Mouse (Mus musculus) kidney, postnatal 4 days (tissue): ENCODE data around the gene Fgfr3.
A peak's percentile ranks its signal among the peaks of the same experiment; 100 is the strongest.

Source experiments
- DNase-seq, 2 experiments: peaks; one replicate each; pipeline ENCODE4 v3.0.0; 2021; ENCODE audit warnings: mixed read lengths in 2 of 2

The Fgfr3 gene

GRCm38 (mm10) chr5:33697947-33698512 is 23.4 kb upstream of the Fgfr3 start:
- DNase-seq: peak in 1 of 2 experiments; percentile 52

GRCm38 (mm10) chr5:33698669-33699068 is 22.8 kb upstream of the Fgfr3 start:
- DNase-seq: no peak

DNA sequence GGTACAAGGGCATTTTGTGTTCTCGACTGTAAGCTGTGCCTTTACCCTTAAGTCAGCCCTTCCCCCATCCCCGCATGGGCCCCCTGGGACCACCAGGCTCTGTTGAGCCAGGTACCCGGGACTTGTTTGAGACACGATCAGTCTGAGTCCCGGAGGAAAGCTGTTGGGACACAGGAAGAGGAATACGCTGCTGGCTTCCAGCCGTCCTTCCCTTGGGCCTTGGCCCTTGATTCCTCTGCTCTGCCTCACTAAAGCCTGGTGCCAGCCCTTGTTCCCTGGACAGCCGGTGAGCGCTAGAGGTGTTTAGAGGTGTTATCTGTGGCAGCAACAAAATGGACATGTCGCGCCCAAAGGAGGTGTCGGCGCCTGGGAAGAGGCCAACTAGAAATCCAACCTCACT is 21.5 kb upstream of the Fgfr3 start:
- DNase-seq: no peak

DNA sequence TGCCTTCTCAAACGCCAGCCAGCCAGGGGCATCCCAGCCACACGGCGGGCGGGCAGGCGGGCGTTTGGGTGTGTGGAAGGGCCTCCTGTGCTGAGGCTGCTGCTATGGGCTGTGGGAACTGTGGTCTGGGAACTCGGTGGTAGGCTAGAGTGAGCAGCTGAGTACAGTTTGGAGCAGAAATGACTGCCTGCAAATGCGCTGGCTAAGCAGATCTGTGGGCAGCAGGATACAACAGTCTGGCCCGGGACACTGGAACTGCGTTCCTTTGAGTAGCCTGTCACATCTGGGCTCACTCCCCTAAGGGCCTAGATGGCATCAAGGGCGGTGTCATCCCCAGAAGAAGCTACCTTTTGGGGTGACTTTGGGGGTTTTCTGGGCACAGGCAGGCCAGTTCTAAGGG is 19.6 kb upstream of the Fgfr3 start:
- DNase-seq: no peak

DNA sequence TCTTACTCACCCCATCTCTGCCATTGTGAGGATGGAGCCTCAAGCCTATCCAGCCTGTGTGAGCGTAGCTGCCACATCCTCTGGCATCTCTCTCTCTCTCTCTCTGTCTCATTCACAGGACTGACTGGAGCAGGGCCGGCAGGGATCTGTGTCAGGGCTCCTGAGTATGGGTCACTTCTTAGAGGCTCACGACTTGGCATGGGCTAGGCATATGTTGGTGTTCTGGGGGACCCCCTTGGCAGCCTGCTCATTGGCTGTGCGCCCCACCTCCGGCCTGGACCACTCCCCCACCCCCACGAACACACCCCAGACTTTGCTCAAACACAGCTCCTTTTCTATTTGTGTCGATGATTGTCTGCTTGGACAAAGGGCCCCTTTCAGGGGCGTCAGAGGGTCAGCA is 17.5 kb upstream of the Fgfr3 start:
- no peak for DNase-seq

GRCm38 (mm10) chr5:33704945-33705611 is 16.4 kb upstream of the Fgfr3 start:
- DNase-seq: peak; percentile 60 to 72

DNA sequence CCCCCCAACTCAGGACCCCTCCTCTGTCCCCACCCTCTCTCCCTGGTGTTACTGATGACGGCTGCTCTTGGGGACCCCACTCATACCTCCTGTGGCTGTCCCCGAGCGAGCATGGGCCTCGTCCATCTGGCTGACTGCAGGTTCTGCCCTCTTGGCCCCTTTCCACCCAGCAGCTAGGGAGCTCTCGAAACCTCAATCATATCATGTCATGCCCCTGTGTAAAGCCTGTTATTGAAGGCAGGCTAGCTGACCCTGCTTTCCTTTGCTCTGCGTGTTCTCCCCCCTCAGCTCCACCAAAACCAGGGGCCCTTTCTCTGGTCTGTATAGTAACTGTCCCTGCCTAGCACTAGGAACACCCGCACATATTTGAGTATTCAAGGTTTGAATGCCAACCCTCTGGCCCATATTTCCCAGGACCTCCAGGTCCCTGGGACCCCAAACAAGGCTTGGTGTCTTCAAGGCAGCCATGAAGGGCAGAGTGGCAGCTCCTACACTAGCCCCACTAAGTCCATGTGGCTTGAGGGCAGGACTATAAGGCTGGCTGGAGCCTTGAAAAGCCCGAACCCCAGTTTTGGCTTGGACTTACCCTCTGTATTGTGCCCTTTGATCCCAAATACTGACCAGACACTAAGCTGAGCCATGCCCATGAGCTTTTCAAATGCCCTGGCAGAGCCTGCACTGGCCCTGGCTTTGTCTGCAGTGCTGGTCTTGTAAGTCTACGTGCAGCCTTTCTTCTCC is 15.7 kb upstream of the Fgfr3 start:
- DNase-seq: peak in 1 of 2 experiments; percentile 53

- peak in 1 of 2 experiments; percentile 40 for DNase-seq
These were observed 15.2 kb upstream of the Fgfr3 start for GRCm38 (mm10) chr5:33706350-33706629.

DNA sequence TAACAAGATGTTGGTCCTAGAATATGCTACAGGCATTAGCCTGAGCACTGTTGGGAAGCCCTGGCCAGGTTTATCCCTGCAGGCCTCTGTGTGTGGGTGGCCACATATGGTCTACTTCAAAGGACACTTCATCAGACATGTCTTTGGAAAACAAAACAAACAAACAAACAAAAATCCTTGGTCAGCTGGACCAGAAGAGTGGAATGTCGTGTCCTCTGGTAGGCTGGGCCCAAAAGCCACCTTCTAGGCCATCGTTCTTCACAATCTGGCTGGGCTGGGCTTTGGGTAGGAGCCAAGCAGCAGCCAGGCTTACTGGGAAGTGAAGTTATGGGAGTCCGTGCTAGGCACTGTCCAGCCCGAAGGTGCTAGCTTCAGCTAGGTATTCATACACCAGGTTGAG is 14.3 kb upstream of the Fgfr3 start:
- DNase-seq: peak in 1 of 2 experiments; percentile 73

- peak; percentile 50 to 66 for DNase-seq
These were observed 12.4 kb upstream of the Fgfr3 start for GRCm38 (mm10) chr5:33709037-33709436.

DNA sequence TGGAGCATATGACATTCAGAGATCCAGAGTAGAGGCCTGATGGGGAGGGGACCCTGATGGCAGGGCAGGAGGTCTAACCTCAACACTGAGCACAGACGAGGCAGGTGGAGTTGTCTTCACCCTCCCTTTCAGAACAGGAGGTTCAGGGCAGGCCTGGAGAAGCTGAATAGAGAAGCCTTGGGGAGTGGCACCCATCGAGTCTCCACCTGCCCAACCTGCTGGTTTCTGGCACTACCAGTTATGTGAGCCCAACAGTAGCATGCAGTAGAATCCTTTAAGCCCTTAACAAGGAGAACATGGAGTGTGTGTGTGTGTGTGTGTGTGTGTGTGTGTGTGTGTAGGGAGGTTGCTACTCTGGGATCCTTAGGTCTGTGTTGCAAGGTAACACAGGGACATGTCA is 8.9 kb upstream of the Fgfr3 start:
- DNase-seq: no peak

GRCm38 (mm10) chr5:33715182-33715581 is 6.3 kb upstream of the Fgfr3 start:
- no peak for DNase-seq

DNA sequence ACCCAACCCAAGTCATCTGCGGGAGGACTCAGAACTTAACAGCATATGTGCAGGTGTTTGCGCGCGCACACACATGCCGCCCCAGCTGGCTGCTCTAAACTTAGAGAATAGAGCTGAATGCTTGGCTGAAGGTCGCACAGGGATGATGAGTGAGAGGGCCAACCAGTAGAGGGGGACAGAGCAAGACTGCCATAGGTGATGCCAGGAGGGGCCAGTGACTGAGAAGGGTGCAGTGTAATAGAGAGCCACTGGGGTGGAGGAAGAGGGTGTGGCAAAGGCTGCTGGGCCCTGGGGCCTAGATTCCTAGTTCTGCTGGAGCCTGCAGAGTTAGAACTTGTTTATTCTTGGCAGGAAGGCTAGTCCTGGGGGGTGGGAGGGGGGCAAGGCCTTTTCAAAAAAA is 5.0 kb upstream of the Fgfr3 start:
- peak in 1 of 2 experiments; percentile 52 for DNase-seq

- no peak for DNase-seq
These were observed 3.0 kb upstream of the Fgfr3 start for GRCm38 (mm10) chr5:33718460-33718859.

DNA sequence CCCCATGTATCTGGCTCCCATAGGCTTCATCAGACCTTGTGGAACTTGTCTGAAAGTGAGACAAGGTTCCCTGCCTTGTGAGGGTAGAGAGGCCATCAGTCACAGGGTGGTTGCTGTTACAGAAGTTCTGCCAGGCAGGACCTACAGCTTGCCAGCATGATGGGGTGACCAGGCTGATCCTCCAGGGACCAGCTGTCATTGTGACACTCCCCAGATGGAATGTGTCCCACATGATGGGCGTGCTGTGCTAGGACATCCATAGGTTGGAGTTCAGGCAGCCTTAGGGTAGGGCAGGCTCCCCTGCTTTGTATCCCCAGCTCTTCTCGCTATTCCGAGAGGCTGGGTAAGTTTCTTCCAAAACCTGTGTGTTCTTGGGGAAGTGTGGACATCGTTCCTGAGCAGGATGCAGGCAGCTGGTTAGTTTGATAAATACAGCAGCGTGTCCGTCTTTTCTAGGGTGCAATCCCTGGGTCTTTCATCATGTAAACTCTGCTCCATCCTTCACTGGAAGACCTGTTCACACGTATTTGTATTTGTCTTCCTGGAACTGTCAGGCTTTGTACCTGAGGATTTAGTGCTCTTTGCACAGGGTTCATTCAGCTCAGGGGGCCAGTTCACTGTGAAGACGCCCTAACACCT is 503 bp upstream of the Fgfr3 start:
- DNase-seq: no peak

DNA sequence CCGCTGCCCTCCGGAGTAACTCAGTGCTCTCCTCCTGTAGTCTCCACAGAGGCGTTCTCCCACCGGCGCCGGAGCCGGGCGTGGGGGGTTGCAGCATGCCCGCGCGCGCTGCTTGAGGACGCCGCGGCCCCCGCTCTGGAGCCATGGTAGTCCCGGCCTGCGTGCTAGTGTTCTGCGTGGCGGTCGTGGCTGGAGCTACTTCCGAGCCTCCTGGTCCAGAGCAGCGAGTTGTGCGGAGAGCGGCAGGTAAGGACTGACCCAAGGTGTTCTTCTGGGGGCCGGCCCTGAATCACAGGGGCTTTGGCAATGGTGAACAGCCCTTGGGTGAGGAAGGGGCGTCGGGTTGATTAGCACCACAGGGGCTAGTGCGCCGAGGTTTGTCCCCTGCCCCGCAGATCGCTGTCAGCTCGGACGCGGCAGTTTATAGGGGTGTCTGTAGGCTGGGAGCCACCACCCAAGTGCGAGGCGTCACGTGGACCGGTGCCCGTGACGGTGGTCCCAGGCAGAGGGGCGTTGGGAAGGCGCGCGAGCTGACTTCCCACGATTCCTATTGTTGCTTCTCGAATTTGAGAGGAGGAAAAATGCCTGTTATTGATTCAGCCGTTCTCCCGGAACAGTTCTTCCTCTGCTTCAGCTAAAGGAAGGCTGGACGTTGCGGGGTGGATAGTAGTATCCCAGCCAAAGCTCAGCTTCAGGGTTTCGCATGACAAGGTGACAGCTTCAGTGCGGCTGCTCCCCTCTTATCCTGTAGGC is 968 bp downstream of the Fgfr3 start:
- DNase-seq: no peak

- peak; percentile 64 to 71 for DNase-seq
These were observed 1.7 kb downstream of the Fgfr3 start for GRCm38 (mm10) chr5:33723019-33723640.

- peak; percentile 55 to 77 for DNase-seq
These were observed 2.4 kb downstream of the Fgfr3 start for GRCm38 (mm10) chr5:33723641-33724465.

DNA sequence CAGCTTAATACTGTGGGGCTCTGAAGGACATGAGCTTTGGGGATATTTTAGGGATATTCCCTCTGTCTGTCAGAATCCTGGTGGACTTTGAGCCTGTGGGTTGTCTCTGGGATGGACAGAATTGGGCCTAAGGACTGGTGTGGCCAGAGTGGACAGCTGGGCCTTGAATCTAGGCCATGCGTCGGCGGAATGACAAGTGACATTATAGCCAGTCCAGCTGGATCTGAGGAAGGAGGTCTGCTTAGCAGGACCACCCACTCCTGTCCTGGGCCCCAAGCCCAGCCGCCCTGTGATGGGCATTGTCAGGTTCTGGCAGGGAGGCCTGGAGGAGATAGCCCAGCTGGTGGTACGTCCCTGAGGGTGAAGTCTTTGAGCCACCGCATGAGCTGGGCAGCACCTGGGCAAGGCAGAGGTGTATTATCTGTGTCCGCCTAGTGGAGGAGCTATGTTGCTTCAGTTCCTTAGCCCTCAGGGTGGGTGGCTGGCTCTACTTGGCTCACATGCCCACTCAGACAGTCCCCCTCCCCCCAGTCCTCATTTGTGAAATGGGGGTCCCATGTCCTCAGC is 4.7 kb downstream of the Fgfr3 start:
- DNase-seq: peak; percentile 59 to 72

GRCm38 (mm10) chr5:33726891-33727290 is 5.4 kb downstream of the Fgfr3 start:
- DNase-seq: no peak

- DNase-seq: peak; percentile 34 to 57
These were observed 7.4 kb downstream of the Fgfr3 start for GRCm38 (mm10) chr5:33728841-33729240.
